Mouse (Mus musculus): ENCODE measurements around the gene B4galt5. TPM values are rescaled to one million over a fixed set of nuclear protein-coding genes. Genes with fewer than 3 reads are reported as not detected.

The B4galt5 gene
- polyA plus RNA-seq, 1 experiment from 2014 or later = 14.8 TPM

GRCm38 (mm10) chr2:167298729-167299705 lies 50.0 kb downstream of the B4galt5 start:
- H3K4me3 ChIP-seq = no peak overlapping the region

GRCm38 (mm10) chr2:167297985-167298384 lies 51.0 kb downstream of the B4galt5 start:
- Histone ChIP-seq H3K27me3 (no peaks in the 10 kb centered on the region), H3K27ac (no peak overlapping the region), H3K4me3 (no peak overlapping the region), H3K4me2 (no peak overlapping the region), H3K36me3 (peaks cover 31% of the 10 kb centered on the region), H3K9ac (no peak overlapping the region), H3K4me1 (no peaks in the 10 kb centered on the region), H3K9me3 (no peaks in the 10 kb centered on the region)
- ATAC-seq (ENCODE audit: insufficient number of reproducible peaks, low FRiP score, low TSS enrichment, low read depth) = no peak
- 95% methylated on average over 11 of the region's 11 CpGs for WGBS

More at GRCm38 (mm10) chr2:167298729-167299705, 50.0 kb downstream of the B4galt5 start:
- no peak for ATAC-seq (ENCODE audit: insufficient number of reproducible peaks, low FRiP score, low TSS enrichment, low read depth)
- H3K4me1 ChIP-seq = no peaks in the 10 kb centered on the region
- H3K27me3 ChIP-seq = no peaks in the 10 kb centered on the region
- no peaks in the 10 kb centered on the region for H3K9me3 ChIP-seq
- peaks cover 42% of the 10 kb centered on the region for H3K36me3 ChIP-seq
- H3K4me2 ChIP-seq = no peak overlapping the region
- WGBS = 81% methylated on average over 27 of the region's 27 CpGs
- H3K27ac ChIP-seq = no peak overlapping the region
- H3K9ac ChIP-seq = no peak overlapping the region

- Histone ChIP-seq H3K27ac (no peak overlapping the region), H3K4me2 (no peak overlapping the region), H3K9ac (no peak overlapping the region), H3K4me1 (no peaks in the 10 kb centered on the region), H3K36me3 (peaks cover 12% of the 10 kb centered on the region), H3K27me3 (no peaks in the 10 kb centered on the region), H3K9me3 (no peaks in the 10 kb centered on the region), H3K4me3 (peak overlapping the region; percentile 7)
- 46% methylated on average over 15 of the region's 15 CpGs for WGBS
- ATAC-seq (ENCODE audit: insufficient number of reproducible peaks, low FRiP score, low TSS enrichment, low read depth) = no peak
These were observed 54.1 kb downstream of the B4galt5 start for GRCm38 (mm10) chr2:167294926-167295325.

GRCm38 (mm10) chr2:167294216-167294615 lies 54.8 kb downstream of the B4galt5 start:
- no peaks in the 10 kb centered on the region for H3K4me1 ChIP-seq
- no peaks in the 10 kb centered on the region for H3K9me3 ChIP-seq
- WGBS = 79% methylated on average over 7 of the region's 7 CpGs
- peaks cover 6% of the 10 kb centered on the region for H3K36me3 ChIP-seq
- H3K4me3 ChIP-seq = no peak overlapping the region
- ATAC-seq (ENCODE audit: insufficient number of reproducible peaks, low FRiP score, low TSS enrichment, low read depth) = no peak
- H3K9ac ChIP-seq = no peak overlapping the region
- H3K27me3 ChIP-seq = no peaks in the 10 kb centered on the region
- H3K27ac ChIP-seq = no peak overlapping the region
- no peak overlapping the region for H3K4me2 ChIP-seq

- WGBS = 74% methylated on average over 13 of the region's 13 CpGs
- Histone ChIP-seq H3K27me3 (no peaks in the 10 kb centered on the region), H3K4me3 (no peak overlapping the region), H3K4me1 (no peaks in the 10 kb centered on the region), H3K27ac (no peak overlapping the region), H3K9ac (no peak overlapping the region), H3K9me3 (no peaks in the 10 kb centered on the region), H3K4me2 (no peak overlapping the region), H3K36me3 (no peaks in the 10 kb centered on the region)
- ATAC-seq (ENCODE audit: insufficient number of reproducible peaks, low FRiP score, low TSS enrichment, low read depth) = no peak
These were observed 55.5 kb downstream of the B4galt5 start for GRCm38 (mm10) chr2:167293289-167294085.

GRCm38 (mm10) chr2:167292854-167293253 lies 56.1 kb downstream of the B4galt5 start:
- no peaks in the 10 kb centered on the region for H3K36me3 ChIP-seq
- no peaks in the 10 kb centered on the region for H3K9me3 ChIP-seq
- no peak overlapping the region for H3K4me2 ChIP-seq
- H3K9ac ChIP-seq = no peak overlapping the region
- H3K4me3 ChIP-seq = no peak overlapping the region
- 16% methylated on average over 6 of the region's 6 CpGs for WGBS
- no peak overlapping the region for H3K27ac ChIP-seq
- no peaks in the 10 kb centered on the region for H3K4me1 ChIP-seq
- ATAC-seq (ENCODE audit: insufficient number of reproducible peaks, low FRiP score, low TSS enrichment, low read depth) = no peak
- no peaks in the 10 kb centered on the region for H3K27me3 ChIP-seq

GRCm38 (mm10) chr2:167292151-167292591 lies 56.8 kb downstream of the B4galt5 start:
- Histone ChIP-seq H3K4me3 (no peak overlapping the region), H3K9ac (no peak overlapping the region), H3K9me3 (no peaks in the 10 kb centered on the region), H3K4me2 (no peak overlapping the region), H3K4me1 (no peaks in the 10 kb centered on the region), H3K36me3 (no peaks in the 10 kb centered on the region), H3K27ac (no peak overlapping the region), H3K27me3 (no peaks in the 10 kb centered on the region)
- no peak for ATAC-seq (ENCODE audit: insufficient number of reproducible peaks, low FRiP score, low TSS enrichment, low read depth)
- 55% methylated on average over 4 of the region's 4 CpGs for WGBS

- Histone ChIP-seq H3K9me3 (no peaks in the 10 kb centered on the region), H3K4me3 (no peak overlapping the region), H3K4me1 (no peaks in the 10 kb centered on the region), H3K27me3 (no peaks in the 10 kb centered on the region), H3K9ac (no peak overlapping the region), H3K27ac (no peak overlapping the region), H3K36me3 (no peaks in the 10 kb centered on the region), H3K4me2 (no peak overlapping the region)
- ATAC-seq (ENCODE audit: insufficient number of reproducible peaks, low FRiP score, low TSS enrichment, low read depth) = no peak
- WGBS = 79% methylated on average over 11 of the region's 11 CpGs
These were observed 57.3 kb downstream of the B4galt5 start for GRCm38 (mm10) chr2:167291656-167292055.

- Histone ChIP-seq H3K9me3 (no peaks in the 10 kb centered on the region), H3K27me3 (peaks cover 8% of the 10 kb centered on the region; the same call in 1 of the 2 replicates), H3K9ac (no peak overlapping the region), H3K4me1 (0 out of 2 replicates have a peak, but pooled peaks cover 2% of the 10 kb centered on the region), H3K27ac (no peak overlapping the region), H3K4me2 (no peak overlapping the region), H3K4me3 (no peak overlapping the region), H3K36me3 (no peaks in the 10 kb centered on the region)
- no peak for ATAC-seq (ENCODE audit: insufficient number of reproducible peaks, low FRiP score, low TSS enrichment, low read depth)
- WGBS = 91% methylated on average over 13 of the region's 13 CpGs
These were observed 67.5 kb downstream of the B4galt5 start for GRCm38 (mm10) chr2:167281461-167281860.

- no peak for ATAC-seq (ENCODE audit: insufficient number of reproducible peaks, low FRiP score, low TSS enrichment, low read depth)
- Histone ChIP-seq H3K9ac (no peak overlapping the region), H3K36me3 (no peaks in the 10 kb centered on the region), H3K4me3 (no peak overlapping the region), H3K4me2 (no peak overlapping the region), H3K4me1 (0 out of 2 replicates have a peak, but pooled peaks cover 2% of the 10 kb centered on the region), H3K9me3 (no peaks in the 10 kb centered on the region), H3K27ac (no peak overlapping the region), H3K27me3 (peaks cover 8% of the 10 kb centered on the region; the same call in 1 of the 2 replicates)
- 78% methylated on average over 4 of the region's 4 CpGs for WGBS
These were observed 68.0 kb downstream of the B4galt5 start for GRCm38 (mm10) chr2:167280986-167281310.

GRCm38 (mm10) chr2:167280090-167280985 lies 68.6 kb downstream of the B4galt5 start:
- WGBS = 43% methylated on average over 26 of the region's 26 CpGs
- Histone ChIP-seq H3K4me3 (no peak overlapping the region), H3K9ac (no peak overlapping the region), H3K27ac (no peak overlapping the region), H3K36me3 (no peaks in the 10 kb centered on the region), H3K4me1 (0 out of 2 replicates have a peak, but pooled peaks cover 2% of the 10 kb centered on the region), H3K27me3 (peaks cover 8% of the 10 kb centered on the region; the same call in 1 of the 2 replicates), H3K9me3 (no peaks in the 10 kb centered on the region), H3K4me2 (no peak overlapping the region)
- peak; percentile 65; the same call in 1 of the 2 replicates for ATAC-seq (ENCODE audit: insufficient number of reproducible peaks, low FRiP score, low TSS enrichment, low read depth)
